ENCODE assay signal across 19 mouse cellular contexts in genomic region chr14:39014126-39014525, GRCm38 (mm10).
"Had no signal": no experiment of that assay in that cellular context is flagged by ENCODE, and none has a peak within 500 bp of the region (broad histone marks: within the 10 kb centered on the region; RNA-seq: fewer than 3 reads in every experiment).

No protein-coding gene starts in this region.

- H3K4me1 ChIP-seq: liver, embryonic 13.5 days; liver, embryonic 15.5 days; lung, embryonic 15.5 days; megakaryocyte, embryonic 14.5 days; neural tube, embryonic 12.5 days; stomach, embryonic 15.5 days had no signal

- H3K9me3 ChIP-seq: liver, embryonic 13.5 days; liver, embryonic 15.5 days; lung, embryonic 15.5 days; megakaryocyte, embryonic 14.5 days; neural tube, embryonic 12.5 days; stomach, embryonic 15.5 days had no signal

- H3K4me3 ChIP-seq: liver, embryonic 13.5 days; liver, embryonic 15.5 days; lung, embryonic 15.5 days; megakaryocyte, embryonic 14.5 days; neural tube, embryonic 12.5 days; stomach, embryonic 15.5 days had no signal

- H3K27ac ChIP-seq: liver, embryonic 13.5 days; liver, embryonic 15.5 days; lung, embryonic 15.5 days; macrophage; neural tube, embryonic 12.5 days; stomach, embryonic 15.5 days; stomach, postnatal 0 days had no signal

- ATAC-seq: liver, postnatal 0 days; lung, postnatal 0 days; midbrain, embryonic 16.5 days had no signal

- DNase-seq: liver, embryonic 13.5 days; liver, postnatal 0 days; lung, adult 2 months; lung, postnatal 14 days; lung, postnatal 36 days; midbrain, embryonic 14.5 days; right cerebral cortex, postnatal 14 days; thymus, adult 2 months; thymus, postnatal 25 days had no signal

- H3K27me3 ChIP-seq: liver, embryonic 13.5 days; liver, embryonic 15.5 days; lung, embryonic 15.5 days; megakaryocyte, embryonic 14.5 days; neural tube, embryonic 12.5 days; stomach, embryonic 15.5 days had no signal

- H3K4me2 ChIP-seq: liver, embryonic 13.5 days; liver, embryonic 15.5 days; lung, embryonic 15.5 days; midbrain, embryonic 11.5 days; neural tube, embryonic 12.5 days; stomach, embryonic 15.5 days had no signal

- H3K9ac ChIP-seq: liver, embryonic 13.5 days; liver, embryonic 15.5 days; liver, postnatal 0 days; lung, embryonic 15.5 days; neural tube, embryonic 12.5 days; stomach, embryonic 15.5 days had no signal

- H3K36me3 ChIP-seq: liver, embryonic 13.5 days; liver, embryonic 15.5 days; lung, embryonic 15.5 days; neural tube, embryonic 12.5 days; stomach, embryonic 15.5 days had no signal
